Mouse (Mus musculus) urinary bladder, postnatal 10 days (tissue): Measurements from ENCODE around the gene Plppr3.

Experiments used
- DNase-seq: peaks from one replicate; pipeline ENCODE4 v3.0.0; 2022; ENCODE audit warnings: low spot score

The Plppr3 gene

DNA sequence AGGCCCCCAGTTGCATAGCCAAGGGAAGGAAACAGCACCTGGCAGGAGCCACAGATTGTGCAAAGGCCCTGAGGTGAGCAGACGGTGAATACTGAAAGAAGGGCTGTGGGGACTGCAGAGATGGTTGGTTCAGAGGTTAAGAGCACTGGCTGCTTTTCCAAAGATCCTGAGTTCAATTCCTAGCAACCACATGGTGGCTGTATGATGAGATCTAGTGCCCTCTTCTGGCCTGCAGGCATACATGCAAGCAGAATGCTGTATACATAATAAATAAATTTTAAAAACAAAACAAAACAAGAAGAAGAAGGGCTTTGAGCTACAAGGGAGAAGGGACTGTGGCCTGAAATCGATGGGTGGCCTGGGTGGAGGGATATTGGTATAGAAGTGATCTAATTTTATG lies 57.3 kb downstream of the Plppr3 start:
- no peak for DNase-seq

DNA sequence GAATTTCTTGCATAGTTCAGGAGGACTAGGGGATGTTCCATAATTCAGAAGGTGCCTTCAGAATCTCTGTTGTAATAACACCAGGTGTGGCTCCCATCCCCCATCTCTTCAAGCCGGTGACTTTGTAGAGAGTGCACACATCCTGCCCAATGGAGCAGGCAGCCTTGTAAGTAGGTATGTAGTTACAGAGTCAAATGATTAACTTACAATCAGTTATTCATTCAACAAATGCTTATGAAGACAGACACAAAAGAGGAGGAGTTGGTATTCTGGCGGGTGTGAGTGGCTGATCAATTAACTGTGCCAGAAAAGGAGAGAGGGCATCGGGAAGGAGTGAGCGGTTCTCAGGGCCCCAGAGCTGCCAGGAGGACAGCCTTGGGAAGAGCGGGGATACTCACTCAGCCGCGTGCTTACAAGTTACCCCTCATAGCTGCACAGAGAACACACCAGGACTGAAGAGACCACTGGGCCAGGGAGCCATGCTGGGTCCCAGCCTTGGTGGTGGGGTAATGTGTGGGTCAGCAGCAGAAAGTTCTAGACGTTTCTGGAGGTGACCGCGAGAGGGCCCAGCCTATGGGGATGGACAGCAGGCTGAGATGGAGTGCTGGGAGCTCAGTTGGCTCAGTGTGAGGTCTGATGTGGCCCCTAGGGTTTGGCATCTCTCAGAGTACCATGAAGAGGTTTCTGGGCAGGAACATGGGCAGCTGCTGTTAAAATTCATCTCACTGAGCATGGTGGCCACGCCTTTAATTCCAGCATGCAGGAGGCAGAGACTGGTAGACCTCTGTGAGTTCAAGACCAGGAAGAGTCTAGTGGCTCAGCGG lies 58.6 kb downstream of the Plppr3 start:
- DNase-seq: no peak

DNA sequence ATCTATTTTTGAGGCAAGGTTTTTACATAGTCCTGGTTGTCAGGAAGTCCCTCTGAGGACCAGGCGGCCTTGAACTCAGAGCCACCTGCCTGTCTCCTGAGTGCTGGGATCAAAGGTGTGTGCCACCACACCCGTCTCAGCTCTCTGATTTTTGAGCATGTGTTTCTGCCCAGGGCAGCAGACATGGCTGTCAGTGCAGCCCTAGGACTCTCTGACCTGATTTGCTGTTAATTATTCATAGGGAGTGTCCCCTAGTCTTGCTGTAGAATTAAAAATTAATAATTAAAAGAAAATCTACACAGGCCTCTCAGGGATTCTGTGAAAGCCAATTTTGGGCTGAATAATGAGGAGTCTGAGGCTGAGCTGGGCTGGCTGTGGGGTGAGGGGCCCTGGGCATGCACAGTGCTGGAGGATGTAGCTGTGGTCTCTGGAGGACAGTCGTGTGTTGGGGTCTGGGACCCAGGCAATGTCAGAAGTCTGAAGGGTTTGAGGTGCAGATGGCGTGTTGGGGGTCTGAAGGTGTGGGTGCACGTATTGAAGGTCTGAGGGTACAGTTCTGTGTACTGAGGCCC lies 60.1 kb downstream of the Plppr3 start:
- no peak for DNase-seq

DNA sequence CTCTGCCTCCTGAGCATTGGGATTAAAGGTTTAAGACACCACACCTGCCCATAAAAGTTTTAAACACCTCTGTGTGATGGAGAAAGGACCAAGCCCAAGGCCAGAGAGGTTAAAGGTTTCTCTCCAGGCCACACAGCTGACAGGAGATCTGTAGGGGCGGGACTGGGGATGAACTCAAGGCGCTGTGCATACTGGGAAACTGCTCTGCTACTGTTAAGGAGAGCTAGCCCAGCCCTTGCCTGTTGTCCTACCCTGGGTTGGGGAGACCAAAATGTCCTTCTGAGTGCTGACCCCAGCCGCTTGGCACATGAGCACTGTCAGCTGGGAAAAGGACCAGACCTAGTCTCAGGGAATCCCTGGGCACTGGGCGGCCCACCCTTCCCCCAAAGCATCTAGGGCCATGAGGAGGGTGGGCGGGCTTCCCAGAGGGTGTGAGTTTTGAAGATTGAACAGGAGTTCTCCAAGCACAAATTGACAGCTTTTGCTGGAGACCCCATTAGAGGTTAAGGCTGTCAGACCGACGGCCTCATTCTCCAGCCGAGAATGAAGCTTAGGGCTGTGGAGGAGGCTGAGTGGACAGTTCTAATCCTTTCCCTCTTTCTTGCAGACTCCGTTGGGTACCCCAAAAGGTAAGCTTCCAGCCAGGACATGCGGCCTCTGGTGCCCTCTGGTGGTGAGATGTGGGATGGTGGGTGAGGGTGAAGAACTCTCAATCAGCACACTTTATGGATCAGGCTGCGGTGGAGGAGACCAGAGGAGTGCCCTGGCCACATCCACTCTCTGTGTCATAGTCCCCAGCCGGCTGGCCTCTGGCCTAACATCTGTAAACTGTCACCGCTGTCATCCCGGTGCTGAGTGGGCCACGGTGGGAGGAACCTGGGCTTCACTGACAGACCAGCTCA lies 62.4 kb downstream of the Plppr3 start:
- DNase-seq: peak; percentile 59
